Mouse (Mus musculus): Measurements from ENCODE around the gene Shisa7. TPM values are rescaled to one million over a fixed set of nuclear protein-coding genes. Genes with fewer than 3 reads are reported as not detected.
A peak's percentile ranks its signal among the peaks of the same experiment; 100 is the strongest.
"Not testable (repeated sequence)": the region's sequence is repeated elsewhere in the genome, so short reads cannot be mapped to it uniquely, and the experiment has no call there.

Gene Shisa7
- polyA plus RNA-seq, 1 experiment from 2014 or later = 0.20 TPM

GRCm38 (mm10) chr7:4795767-4796433, 48.6 kb downstream of the Shisa7 start:
- Histone ChIP-seq H3K9ac (ENCODE audit: low read length) (no peak overlapping the region), H3K27ac (replicated peaks; ENCODE audit: low read depth, low read length) (no peak overlapping the region)
- WGBS = 79% methylated on average over 7 of the region's 7 CpGs

GRCm38 (mm10) chr7:4794631-4795168, 49.8 kb downstream of the Shisa7 start:
- Histone ChIP-seq H3K9ac (ENCODE audit: low read length) (no peak overlapping the region), H3K36me3 (ENCODE audit: control insufficient read depth, insufficient read depth, low read length) (peaks cover 15% of the 10 kb centered on the region), H3K4me1 (ENCODE audit: control insufficient read depth, insufficient read depth, low read length) (no peaks in the 10 kb centered on the region; the same call in 1 of the 2 replicates), H3K4me3 (ENCODE audit: low read depth, low read length) (no peak overlapping the region), H3K4me2 (ENCODE audit: low read depth, severe bottlenecking) (no peak overlapping the region), H3K9me3 (ENCODE audit: control insufficient read depth, low read length) (no peaks in the 10 kb centered on the region), H3K27ac (replicated peaks; ENCODE audit: low read depth, low read length) (no peak overlapping the region), H3K27me3 (ENCODE audit: control insufficient read depth, insufficient read depth, low read length) (peaks cover 3% of the 10 kb centered on the region; the same call in 1 of the 2 replicates)
- WGBS = 89% methylated on average over 3 of the region's 3 CpGs
- ATAC-seq (ENCODE audit: insufficient number of reproducible peaks, low FRiP score, low TSS enrichment, low read depth) = no peak
- no peak for DNase-seq (ENCODE audit: low spot score)

More at GRCm38 (mm10) chr7:4795767-4796433, 48.6 kb downstream of the Shisa7 start:
- DNase-seq (ENCODE audit: low spot score) = no peak
- H3K4me2 ChIP-seq (ENCODE audit: low read depth, severe bottlenecking) = no peak overlapping the region
- no peaks in the 10 kb centered on the region; the same call in 1 of the 2 replicates for H3K4me1 ChIP-seq (ENCODE audit: control insufficient read depth, insufficient read depth, low read length)
- no peaks in the 10 kb centered on the region for H3K9me3 ChIP-seq (ENCODE audit: control insufficient read depth, low read length)
- peaks cover 15% of the 10 kb centered on the region for H3K36me3 ChIP-seq (ENCODE audit: control insufficient read depth, insufficient read depth, low read length)
- H3K4me3 ChIP-seq (ENCODE audit: low read depth, low read length) = no peak overlapping the region
- ATAC-seq (ENCODE audit: insufficient number of reproducible peaks, low FRiP score, low TSS enrichment, low read depth) = no peak
- H3K27me3 ChIP-seq (ENCODE audit: control insufficient read depth, insufficient read depth, low read length) = no peaks in the 10 kb centered on the region

- 38% methylated on average over 4 of the region's 4 CpGs for WGBS
- no peak for ATAC-seq (ENCODE audit: insufficient number of reproducible peaks, low FRiP score, low TSS enrichment, low read depth)
- no peak overlapping the region; the same call in 1 of the 2 replicates for H3K27ac ChIP-seq (replicated peaks; ENCODE audit: low read depth, low read length)
These were observed 50.8 kb downstream of the Shisa7 start for GRCm38 (mm10) chr7:4793674-4794073.

GRCm38 (mm10) chr7:4793248-4793647, 51.2 kb downstream of the Shisa7 start:
- not testable (repeated sequence) for H3K9me3 ChIP-seq (ENCODE audit: control insufficient read depth, low read length); DNase-seq (ENCODE audit: low spot score); ATAC-seq (ENCODE audit: insufficient number of reproducible peaks, low FRiP score, low TSS enrichment, low read depth); H3K27me3 ChIP-seq (ENCODE audit: control insufficient read depth, insufficient read depth, low read length); H3K4me1 ChIP-seq (ENCODE audit: control insufficient read depth, insufficient read depth, low read length)
- Histone ChIP-seq H3K9ac (ENCODE audit: low read length) (peak overlapping the region; percentile 97), H3K4me2 (ENCODE audit: low read depth, severe bottlenecking) (peak overlapping the region; percentile 86), H3K4me3 (ENCODE audit: low read depth, low read length) (peak overlapping the region; percentile 91), H3K27ac (replicated peaks; ENCODE audit: low read depth, low read length) (peak overlapping the region; percentile 86), H3K36me3 (ENCODE audit: control insufficient read depth, insufficient read depth, low read length) (peaks cover 15% of the 10 kb centered on the region)
- under 1% methylated on average over 31 of the region's 31 CpGs for whole genome bisulfite sequencing

More at GRCm38 (mm10) chr7:4793674-4794073, 50.8 kb downstream of the Shisa7 start:
- Histone ChIP-seq H3K36me3 (ENCODE audit: control insufficient read depth, insufficient read depth, low read length) (peaks cover 15% of the 10 kb centered on the region), H3K4me1 (ENCODE audit: control insufficient read depth, insufficient read depth, low read length) (peaks cover 3% of the 10 kb centered on the region), H3K9me3 (ENCODE audit: control insufficient read depth, low read length) (no peaks in the 10 kb centered on the region), H3K4me3 (ENCODE audit: low read depth, low read length) (peak overlapping the region; percentile 91), H3K4me2 (ENCODE audit: low read depth, severe bottlenecking) (peak overlapping the region; percentile 86), H3K27me3 (ENCODE audit: control insufficient read depth, insufficient read depth, low read length) (peaks cover 4% of the 10 kb centered on the region; the same call in 1 of the 2 replicates), H3K9ac (ENCODE audit: low read length) (peak overlapping the region; percentile 97)
- DNase-seq (ENCODE audit: low spot score) = no peak

GRCm38 (mm10) chr7:4792278-4793212, 52.0 kb downstream of the Shisa7 start, which contains the start of gene Rpl28:
Gene Rpl28 (plus strand): TSS chr7:4792874.
- Histone ChIP-seq H3K4me2 (ENCODE audit: low read depth, severe bottlenecking) (peak within 1 kb of the TSS; percentile 86), H3K27me3 (ENCODE audit: control insufficient read depth, insufficient read depth, low read length) (peaks cover 6% of the 10 kb centered on the region; the same call in 1 of the 2 replicates), H3K9me3 (ENCODE audit: control insufficient read depth, low read length) (no peaks in the 10 kb centered on the region), H3K36me3 (ENCODE audit: control insufficient read depth, insufficient read depth, low read length) (peaks cover 14% of the 10 kb centered on the region), H3K9ac (ENCODE audit: low read length) (peak within 1 kb of the TSS; percentile 97), H3K4me1 (ENCODE audit: control insufficient read depth, insufficient read depth, low read length) (peaks cover 6% of the 10 kb centered on the region), H3K27ac (replicated peaks; ENCODE audit: low read depth, low read length) (peak within 1 kb of the TSS; percentile 86), H3K4me3 (ENCODE audit: low read depth, low read length) (peak within 1 kb of the TSS; percentile 91)
- 2% methylated on average over 51 of the region's 54 CpGs for WGBS
- DNase-seq (ENCODE audit: low spot score) (peak; percentile 96), ATAC-seq (ENCODE audit: insufficient number of reproducible peaks, low FRiP score, low TSS enrichment, low read depth) (peak; percentile 88)

GRCm38 (mm10) chr7:4789436-4789935, 55.0 kb downstream of the Shisa7 start, which contains the start of gene Tmem238:
Gene Tmem238 (minus strand): TSS chr7:4789656.
- peaks cover 4% of the 10 kb centered on the region; the same call in 1 of the 2 replicates for H3K36me3 ChIP-seq (ENCODE audit: control insufficient read depth, insufficient read depth, low read length)

GRCm38 (mm10) chr7:4788499-4789435, 55.7 kb downstream of the Shisa7 start:
- H3K4me1 ChIP-seq (ENCODE audit: control insufficient read depth, insufficient read depth, low read length) = peaks cover 6% of the 10 kb centered on the region
- peak overlapping the region; percentile 44 for H3K4me3 ChIP-seq (ENCODE audit: low read depth, low read length)
- peak; percentile 32; the same call in 1 of the 2 replicates for ATAC-seq (ENCODE audit: insufficient number of reproducible peaks, low FRiP score, low TSS enrichment, low read depth)
- WGBS = 3% methylated on average over 64 of the region's 64 CpGs
- 0 out of 2 replicates have a peak overlapping the region, but pooled peaks have one; percentile 36 for H3K27ac ChIP-seq (replicated peaks; ENCODE audit: low read depth, low read length)
- peaks cover 6% of the 10 kb centered on the region; the same call in 1 of the 2 replicates for H3K27me3 ChIP-seq (ENCODE audit: control insufficient read depth, insufficient read depth, low read length)
- peak overlapping the region; percentile 84 for H3K9ac ChIP-seq (ENCODE audit: low read length)
- DNase-seq (ENCODE audit: low spot score) = peak; percentile 76
- no peaks in the 10 kb centered on the region for H3K36me3 ChIP-seq (ENCODE audit: control insufficient read depth, insufficient read depth, low read length)
- peak overlapping the region; percentile 91 for H3K4me2 ChIP-seq (ENCODE audit: low read depth, severe bottlenecking)
- no peaks in the 10 kb centered on the region for H3K9me3 ChIP-seq (ENCODE audit: control insufficient read depth, low read length)

More at GRCm38 (mm10) chr7:4789436-4789935, 55.0 kb downstream of the Shisa7 start, which contains the start of gene Tmem238:
- DNase-seq (ENCODE audit: low spot score) (peak; percentile 58), ATAC-seq (ENCODE audit: insufficient number of reproducible peaks, low FRiP score, low TSS enrichment, low read depth) (peak; percentile 4; the same call in 1 of the 2 replicates)
- Histone ChIP-seq H3K27ac (replicated peaks; ENCODE audit: low read depth, low read length) (0 out of 2 replicates have a peak within 1 kb of the TSS, but pooled peaks have one; percentile 36), H3K9ac (ENCODE audit: low read length) (peak within 1 kb of the TSS; percentile 84), H3K4me3 (ENCODE audit: low read depth, low read length) (peak within 1 kb of the TSS; percentile 44), H3K4me2 (ENCODE audit: low read depth, severe bottlenecking) (peak within 1 kb of the TSS; percentile 91), H3K4me1 (ENCODE audit: control insufficient read depth, insufficient read depth, low read length) (peaks cover 6% of the 10 kb centered on the region), H3K27me3 (ENCODE audit: control insufficient read depth, insufficient read depth, low read length) (peaks cover 6% of the 10 kb centered on the region; the same call in 1 of the 2 replicates), H3K9me3 (ENCODE audit: control insufficient read depth, low read length) (no peaks in the 10 kb centered on the region)
- WGBS = 7% methylated on average over 40 of the region's 40 CpGs
